Mouse (Mus musculus) B cell, adult 67 days (primary cell): ENCODE data around the gene Gm4756. TPM values are rescaled to one million over a fixed set of nuclear protein-coding genes. Genes with fewer than 3 reads are reported as not detected.

ENCODE experiments used
- total RNA-seq, 2 experiments: library from RNA; stranded (reverse); gene quantifications; 4 replicates each; pipeline ENCODE4 v1.2.4; 2023

Gm4756 gene
- total RNA-seq = not detected

GRCm38 (mm10) chr12:72649611-72650330 is at the start of gene Gm4756:
Gene Gm4756 (minus strand): TSS chr12:72649661.

GRCm38 (mm10) chr12:72664735-72665337 is 15.4 kb upstream of the Gm4756 start, which contains the start of gene Dhrs7:
Gene Dhrs7 (minus strand): TSS chr12:72664909.

GRCm38 (mm10) chr12:72536021-72536597 is 113.4 kb downstream of the Gm4756 start, which contains the start of gene Pcnx4:
Gene Pcnx4 (plus strand): TSS chr12:72536383.

Other genes starting within 250 kb of the Gm4756 start
- 1 to 10 TPM in 1 of 2 experiments, under 1 TPM in 1; 0.59 to 1.9 TPM for gene Rtn1, start 240.6 kb downstream of the Gm4756 start, total RNA-seq
- not detected for gene Lrrc9, start 207.8 kb downstream of the Gm4756 start, total RNA-seq
- 1 to 10 TPM; 3.1 to 3.9 TPM for gene Pcnx4, start 113.3 kb downstream of the Gm4756 start, total RNA-seq
- 10 to 100 TPM; 15.8 to 19.9 TPM for gene Dhrs7, start 15.2 kb upstream of the Gm4756 start, total RNA-seq
- gene Ppm1a, start 107.8 kb upstream of the Gm4756 start, total RNA-seq = 100 to 1,000 TPM; 114 to 118 TPM